Mouse (Mus musculus) cerebellum, adult 2 months (tissue): ENCODE data around the gene Catip. TPM values are rescaled to one million over a fixed set of nuclear protein-coding genes. Genes with fewer than 3 reads are reported as not detected.

Experiments
- DNase-seq, 2 experiments: peaks; one replicate each; pipeline ENCODE4 v3.0.0; 2021
- H3K27ac ChIP-seq: fragments of 200-500 bp; 2 replicates; pipeline ENCODE4 v1.5.1; 2012; ENCODE audit warnings: low read length, control low read depth, inconsistent platforms; ENCODE audit not compliant: insufficient read depth
- H3K27me3 ChIP-seq: fragments of 200-500 bp; 2 replicates; pipeline ENCODE4 v1.6.1; 2012; ENCODE audit warnings: inconsistent platforms, mild to moderate bottlenecking, low read length, moderate library complexity; ENCODE audit not compliant: control insufficient read depth, insufficient read depth
- H3K4me1 ChIP-seq: fragments of 200-500 bp; 2 replicates; pipeline ENCODE4 v1.6.1; 2011; ENCODE audit warnings: low read length; ENCODE audit not compliant: control insufficient read depth, insufficient read depth
- H3K4me3 ChIP-seq: fragments of 200-500 bp; replicated peaks from 2 replicates; pipeline ENCODE3; 2011; ENCODE audit warnings: mild to moderate bottlenecking, low read depth, low read length, control low read depth; ENCODE audit not compliant: insufficient read depth
- CTCF ChIP-seq: fragments of 200-500 bp; IDR thresholded peaks from 2 replicates; pipeline ENCODE4 v1.5.1; 2011; ENCODE audit warnings: low read depth, mild to moderate bottlenecking, control low read depth, low read length, moderate library complexity, borderline replicate concordance; ENCODE audit not compliant: insufficient read depth
- POLR2A ChIP-seq: fragments of 200-500 bp; IDR thresholded peaks from 2 replicates; pipeline ENCODE4 v1.6.1; 2011; ENCODE audit warnings: low read length, control low read depth, borderline replicate concordance; ENCODE audit not compliant: insufficient read depth
- WGBS: fragments of 180-500 bp; shearing (Covaris S2); methylation state at CpG from one replicate; pipeline ENCODE4 v1.1.7; 2018; 5-methylcytosine and 5-hydroxymethylcytosine counted together
- polyA plus RNA-seq: library from polyadenylated mRNA; depleted of rRNA; stranded (reverse); fragments of >200 nt; gene quantifications from 2 replicates; pipeline ENCODE4 v1.2.3, GENCODE M21; 2012

The Catip gene
- polyA plus RNA-seq, 1 experiment: 2.1 TPM

- 93% methylated on average over 13 of the region's 13 CpGs for WGBS
Observed at GRCm38 (mm10) chr1:74351185-74351769, 10.6 kb upstream of the Catip start.

DNA sequence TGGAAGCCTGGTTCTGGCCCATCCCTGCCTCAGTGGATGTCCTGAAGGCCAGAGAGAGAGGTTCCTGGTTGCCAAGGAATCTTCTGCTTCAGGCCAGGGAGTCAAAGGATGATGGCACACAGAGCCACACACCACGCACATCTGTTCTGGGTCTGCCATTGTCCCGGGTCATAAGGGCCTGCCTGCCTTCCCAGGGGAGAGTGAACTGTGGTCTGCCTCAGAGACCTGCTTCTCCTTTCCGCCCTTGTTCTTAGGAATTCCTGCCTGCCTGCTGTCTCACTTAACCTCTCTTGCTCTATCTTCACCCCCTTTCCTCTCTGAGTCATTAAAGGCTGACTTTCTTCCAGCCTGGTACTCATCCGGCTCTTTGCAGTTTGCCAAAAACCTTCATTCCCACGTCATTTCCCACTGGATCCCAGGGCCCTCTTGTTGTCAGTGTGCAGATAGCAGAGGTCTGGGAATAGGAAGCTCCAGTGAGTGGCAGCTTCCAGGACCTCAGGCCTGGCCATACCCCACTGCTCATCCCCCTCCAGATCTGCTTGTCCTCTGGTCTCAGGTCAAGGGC lies 9.3 kb upstream of the Catip start:
- H3K4me1 ChIP-seq: no peaks in the 10 kb centered on the region
- H3K27ac ChIP-seq: no peak overlapping the region
- no peak for DNase-seq
- 61% methylated on average over 5 of the region's 5 CpGs for WGBS
- TF ChIP-seq POLR2A (no peak), CTCF (no peak)
- no peak overlapping the region for H3K4me3 ChIP-seq
- H3K27me3 ChIP-seq: no peaks in the 10 kb centered on the region

More at GRCm38 (mm10) chr1:74351185-74351769, 10.6 kb upstream of the Catip start:
- Histone ChIP-seq H3K27ac (no peak overlapping the region), H3K27me3 (no peaks in the 10 kb centered on the region), H3K4me3 (no peak overlapping the region), H3K4me1 (no peaks in the 10 kb centered on the region)
- no peak for DNase-seq
- TF ChIP-seq POLR2A (no peak), CTCF (no peak)

- Histone ChIP-seq H3K4me3 (no peak overlapping the region), H3K4me1 (no peaks in the 10 kb centered on the region), H3K27ac (no peak overlapping the region), H3K27me3 (no peaks in the 10 kb centered on the region)
- DNase-seq: no peak
- 94% methylated on average over 9 of the region's 9 CpGs for WGBS
- TF ChIP-seq CTCF: no peak
- no peak for TF ChIP-seq POLR2A
Observed at GRCm38 (mm10) chr1:74353453-74354229, 8.3 kb upstream of the Catip start.

GRCm38 (mm10) chr1:74357531-74357930 lies 4.4 kb upstream of the Catip start:
- no peak for DNase-seq
- Histone ChIP-seq H3K27me3 (no peaks in the 10 kb centered on the region), H3K4me3 (no peak overlapping the region), H3K27ac (no peak overlapping the region), H3K4me1 (no peaks in the 10 kb centered on the region)
- TF ChIP-seq POLR2A (no peak), CTCF (no peak)

- no peak for TF ChIP-seq CTCF
- no peak for TF ChIP-seq POLR2A
Observed at GRCm38 (mm10) chr1:74359952-74360517, 1.9 kb upstream of the Catip start.

GRCm38 (mm10) chr1:74362325-74363229 lies 669 bp downstream of the Catip start:
- Histone ChIP-seq H3K27me3 (no peaks in the 10 kb centered on the region), H3K27ac (no peak overlapping the region), H3K4me3 (no peak overlapping the region), H3K4me1 (no peaks in the 10 kb centered on the region)
- WGBS: 66% methylated on average over 17 of the region's 17 CpGs
- TF ChIP-seq CTCF (no peak), POLR2A (no peak)
- no peak for DNase-seq

More at GRCm38 (mm10) chr1:74359952-74360517, 1.9 kb upstream of the Catip start:
- Histone ChIP-seq H3K27me3 (no peaks in the 10 kb centered on the region), H3K4me3 (no peak overlapping the region), H3K4me1 (no peaks in the 10 kb centered on the region), H3K27ac (no peak overlapping the region)
- DNase-seq: no peak
- WGBS: 91% methylated on average over 5 of the region's 5 CpGs

DNA sequence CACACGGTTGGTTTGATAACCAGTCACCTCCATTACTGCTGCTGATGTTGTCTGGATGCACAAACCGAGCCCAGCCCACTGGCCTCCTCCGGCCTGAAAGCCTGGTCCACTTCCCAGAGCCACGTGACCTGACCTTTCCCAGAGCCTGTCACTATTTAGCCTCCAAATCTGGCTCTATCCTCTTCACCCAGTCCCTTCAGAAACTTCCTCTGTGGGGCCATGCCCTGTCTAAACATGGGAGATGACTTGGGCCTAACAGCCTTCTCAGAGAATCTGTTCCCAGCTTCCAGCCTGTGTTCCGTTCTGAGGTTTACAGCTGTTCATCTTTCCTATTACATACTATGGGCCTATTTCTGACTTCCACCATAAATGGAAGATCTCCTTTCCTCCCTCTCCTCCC lies 1.5 kb downstream of the Catip start:
- no peak overlapping the region for H3K4me3 ChIP-seq
- H3K27me3 ChIP-seq: no peaks in the 10 kb centered on the region
- 87% methylated on average over 5 of the region's 5 CpGs for WGBS
- DNase-seq: no peak
- no peak for TF ChIP-seq CTCF
- TF ChIP-seq POLR2A: no peak
- no peak overlapping the region for H3K27ac ChIP-seq
- H3K4me1 ChIP-seq: no peaks in the 10 kb centered on the region
